Mouse (Mus musculus) lung, adult 2 months (tissue): ENCODE measurements around the gene Dnah12.

Experiments used
- CTCF ChIP-seq: fragments of 200-500 bp; IDR thresholded peaks from 2 replicates; pipeline ENCODE4 v1.5.1; 2011; ENCODE audit warnings: mild to moderate bottlenecking, low read length, control low read depth; ENCODE audit not compliant: insufficient read depth
- POLR2A ChIP-seq: fragments of 200-500 bp; IDR thresholded peaks from 2 replicates; pipeline ENCODE4 v1.6.1; 2011; ENCODE audit warnings: low read depth, mild to moderate bottlenecking, control low read depth, low read length, borderline replicate concordance; ENCODE audit errors: extremely low read depth

DNA sequence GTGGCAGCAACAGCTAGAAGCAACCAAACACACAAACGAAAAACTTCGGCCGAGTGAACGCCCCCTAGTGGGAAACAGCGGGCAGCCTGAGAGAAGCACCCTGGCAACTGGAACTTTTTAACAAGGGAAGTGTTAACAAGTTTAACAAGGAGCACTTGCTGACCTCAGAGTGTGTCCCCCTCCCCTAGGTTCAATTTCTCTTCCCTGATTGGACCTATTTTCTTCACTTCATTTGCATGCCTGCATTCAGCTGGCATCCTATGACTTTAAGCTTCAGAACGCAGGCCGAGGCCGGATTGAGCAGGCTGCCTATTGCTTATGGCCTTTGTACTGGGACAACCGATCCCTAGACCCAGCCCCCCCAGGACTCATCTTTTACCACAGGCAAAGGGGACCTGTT lies 174.3 kb downstream of the Dnah12 start:
- no peak for TF ChIP-seq POLR2A
- TF ChIP-seq CTCF = 0 out of 2 replicates have a peak, but pooled peaks have one; percentile 4
